Mouse (Mus musculus): ENCODE results near the gene Acad9. TPM values are rescaled to one million over a fixed set of nuclear protein-coding genes. Genes with fewer than 3 reads are reported as not detected.
A peak's percentile ranks its signal among the peaks of the same experiment; 100 is the strongest.

Gene Acad9
- 46.1 and 52.2 TPM in 2 replicates for polyA plus RNA-seq (2015; fragmentation: Nextera tagmentation; extraction: Ambion mirVana)

DNA sequence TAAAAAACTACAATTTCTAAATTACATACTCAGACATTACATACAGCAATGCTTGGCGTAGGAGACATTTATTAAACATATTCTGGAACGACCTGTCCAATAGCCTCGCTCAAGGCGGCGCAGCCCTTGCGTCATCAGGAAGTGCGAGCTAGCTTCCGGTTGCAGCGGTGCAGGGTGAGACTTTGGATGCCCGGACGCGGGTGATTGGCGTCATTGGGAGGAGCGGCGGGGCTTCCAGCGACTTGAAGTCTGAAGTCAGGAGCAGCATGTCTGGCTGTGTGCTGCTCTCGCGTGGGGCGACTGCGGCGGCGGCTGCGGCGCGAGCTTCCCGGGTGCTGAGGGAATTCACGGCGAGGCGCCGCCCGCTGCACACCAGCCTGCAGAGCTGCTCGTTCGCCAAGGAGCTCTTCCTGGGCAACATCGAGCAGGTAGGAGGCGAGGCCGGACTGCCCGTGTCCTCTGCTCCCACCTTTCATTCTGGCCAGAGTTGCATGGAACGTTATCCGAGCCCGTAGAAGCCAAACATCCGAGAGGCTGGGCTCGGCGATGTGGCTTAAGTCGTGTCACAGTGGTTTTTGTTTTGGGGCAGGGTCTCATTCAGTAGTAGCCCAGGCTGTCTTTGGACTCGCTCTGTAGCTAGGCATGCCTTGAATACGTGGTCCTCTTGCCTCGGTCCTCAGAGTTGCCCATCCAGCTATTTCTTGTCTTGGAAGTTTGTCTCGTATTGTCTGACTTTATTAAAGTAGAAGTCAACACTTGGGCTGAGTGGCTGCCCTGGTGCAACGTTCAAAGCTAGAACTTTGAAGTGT lies at the start of gene Acad9:
TSS of gene Acad9 (plus strand) at position 137 of the 809 bp plus-strand sequence.
- peak; percentile 58; the same call in 1 of the 2 replicates for TF ChIP-seq EP300 (IDR thresholded peaks at IDR 0.05)
- TF ChIP-seq CTCF (IDR thresholded peaks at IDR 0.05): no peak
- peaks cover 2% of the 10 kb centered on the region; the same call in 1 of the 2 replicates for H3K4me1 ChIP-seq (ENCODE audit: insufficient read depth, low read depth, low read length)
- DNase-seq (ENCODE audit: low spot score): peak; percentile 97
- H3K36me3 ChIP-seq (ENCODE audit: insufficient read depth, low read length): no peaks in the 10 kb centered on the region
- ATAC-seq: peak; percentile 97
- WGBS: 1% methylated on average over 43 of the region's 49 CpGs
- H3K9ac ChIP-seq (replicated peaks; ENCODE audit: low read depth): peak within 1 kb of the TSS; percentile 82
- H3K27me3 ChIP-seq (replicated peaks; ENCODE audit: insufficient read depth, low read length): no peaks in the 10 kb centered on the region
- H3K4me2 ChIP-seq (replicated peaks; ENCODE audit: low read depth, low read length): peak within 1 kb of the TSS; percentile 79
- H3K9me3 ChIP-seq (ENCODE audit: low read length): no peaks in the 10 kb centered on the region
- peak within 1 kb of the TSS; percentile 76 for H3K27ac ChIP-seq (ENCODE audit: low read length)
- H3K4me3 ChIP-seq (ENCODE audit: low read depth, low read length): peak within 1 kb of the TSS; percentile 82

GRCm38 (mm10) chr3:36025732-36026131 lies 40.0 kb upstream of the Acad9 start:
- Histone ChIP-seq H3K4me3 (ENCODE audit: low read depth, low read length) (no peak overlapping the region), H3K4me1 (ENCODE audit: insufficient read depth, low read depth, low read length) (no peaks in the 10 kb centered on the region), H3K36me3 (ENCODE audit: insufficient read depth, low read length) (no peaks in the 10 kb centered on the region), H3K27ac (ENCODE audit: low read length) (no peak overlapping the region), H3K9me3 (ENCODE audit: low read length) (no peaks in the 10 kb centered on the region), H3K27me3 (replicated peaks; ENCODE audit: insufficient read depth, low read length) (no peaks in the 10 kb centered on the region), H3K9ac (replicated peaks; ENCODE audit: low read depth) (no peak overlapping the region), H3K4me2 (replicated peaks; ENCODE audit: low read depth, low read length) (no peak overlapping the region)
- TF ChIP-seq CTCF (IDR thresholded peaks at IDR 0.05) (no peak), EP300 (IDR thresholded peaks at IDR 0.05) (no peak)
- ATAC-seq (no peak), DNase-seq (ENCODE audit: low spot score) (no peak)
- WGBS: 76% methylated on average over 6 of the region's 6 CpGs

DNA sequence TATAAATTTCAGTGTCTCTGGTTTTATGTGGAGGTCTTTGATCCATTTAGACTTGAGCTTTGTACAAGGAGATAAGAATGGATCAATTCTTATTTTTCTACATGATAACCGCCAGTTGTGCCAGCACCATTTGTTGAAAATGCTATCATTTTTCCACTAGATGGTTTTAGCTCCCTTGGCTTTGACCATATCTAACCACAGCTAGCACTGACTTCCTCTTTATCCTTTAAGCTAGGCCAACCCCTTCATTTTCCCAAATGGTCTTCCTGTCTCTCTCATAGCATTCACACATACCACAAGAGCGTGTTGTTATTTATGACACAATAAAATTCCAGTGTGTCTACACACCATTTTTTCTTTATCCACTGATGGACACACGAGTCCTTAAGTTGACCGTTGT lies 35.8 kb upstream of the Acad9 start:
- Histone ChIP-seq H3K4me3 (ENCODE audit: low read depth, low read length) (no peak overlapping the region), H3K27ac (ENCODE audit: low read length) (no peak overlapping the region), H3K27me3 (replicated peaks; ENCODE audit: insufficient read depth, low read length) (no peaks in the 10 kb centered on the region), H3K9ac (replicated peaks; ENCODE audit: low read depth) (no peak overlapping the region), H3K4me1 (ENCODE audit: insufficient read depth, low read depth, low read length) (no peaks in the 10 kb centered on the region), H3K9me3 (ENCODE audit: low read length) (no peaks in the 10 kb centered on the region), H3K36me3 (ENCODE audit: insufficient read depth, low read length) (no peaks in the 10 kb centered on the region), H3K4me2 (replicated peaks; ENCODE audit: low read depth, low read length) (no peak overlapping the region)
- no peak for ATAC-seq
- WGBS: 81% methylated on average over 4 of the region's 4 CpGs
- TF ChIP-seq EP300 (IDR thresholded peaks at IDR 0.05) (no peak), CTCF (IDR thresholded peaks at IDR 0.05) (no peak)
- DNase-seq (ENCODE audit: low spot score): no peak

GRCm38 (mm10) chr3:36031740-36032510 lies 33.9 kb upstream of the Acad9 start:
- H3K36me3 ChIP-seq (ENCODE audit: insufficient read depth, low read length): no peaks in the 10 kb centered on the region
- H3K4me1 ChIP-seq (ENCODE audit: insufficient read depth, low read depth, low read length): no peaks in the 10 kb centered on the region
- H3K9me3 ChIP-seq (ENCODE audit: low read length): no peaks in the 10 kb centered on the region
- no peak for ATAC-seq
- no peak overlapping the region for H3K27ac ChIP-seq (ENCODE audit: low read length)
- DNase-seq (ENCODE audit: low spot score): peak; percentile 42
- no peak for TF ChIP-seq EP300 (IDR thresholded peaks at IDR 0.05)
- no peak for TF ChIP-seq CTCF (IDR thresholded peaks at IDR 0.05)
- H3K9ac ChIP-seq (replicated peaks; ENCODE audit: low read depth): no peak overlapping the region
- no peaks in the 10 kb centered on the region for H3K27me3 ChIP-seq (replicated peaks; ENCODE audit: insufficient read depth, low read length)
- H3K4me3 ChIP-seq (ENCODE audit: low read depth, low read length): no peak overlapping the region
- H3K4me2 ChIP-seq (replicated peaks; ENCODE audit: low read depth, low read length): no peak overlapping the region
- 35% methylated on average over 6 of the region's 6 CpGs for WGBS

GRCm38 (mm10) chr3:36044520-36044919 lies 21.3 kb upstream of the Acad9 start:
- TF ChIP-seq CTCF (IDR thresholded peaks at IDR 0.05) (no peak), EP300 (IDR thresholded peaks at IDR 0.05) (no peak)

GRCm38 (mm10) chr3:36045086-36045485 lies 20.7 kb upstream of the Acad9 start:
- no peak overlapping the region for H3K4me3 ChIP-seq (ENCODE audit: low read depth, low read length)
- 73% methylated on average over 4 of the region's 4 CpGs for WGBS
- TF ChIP-seq CTCF (IDR thresholded peaks at IDR 0.05) (no peak), EP300 (IDR thresholded peaks at IDR 0.05) (no peak)
- H3K9me3 ChIP-seq (ENCODE audit: low read length): no peaks in the 10 kb centered on the region
- H3K4me2 ChIP-seq (replicated peaks; ENCODE audit: low read depth, low read length): no peak overlapping the region
- H3K27me3 ChIP-seq (replicated peaks; ENCODE audit: insufficient read depth, low read length): no peaks in the 10 kb centered on the region
- H3K9ac ChIP-seq (replicated peaks; ENCODE audit: low read depth): no peak overlapping the region
- DNase-seq (ENCODE audit: low spot score) (no peak), ATAC-seq (no peak)
- no peak overlapping the region for H3K27ac ChIP-seq (ENCODE audit: low read length)
- no peaks in the 10 kb centered on the region for H3K4me1 ChIP-seq (ENCODE audit: insufficient read depth, low read depth, low read length)
- H3K36me3 ChIP-seq (ENCODE audit: insufficient read depth, low read length): no peaks in the 10 kb centered on the region

More at GRCm38 (mm10) chr3:36044520-36044919, 21.3 kb upstream of the Acad9 start:
- no peak overlapping the region for H3K9ac ChIP-seq (replicated peaks; ENCODE audit: low read depth)
- no peaks in the 10 kb centered on the region for H3K36me3 ChIP-seq (ENCODE audit: insufficient read depth, low read length)
- H3K9me3 ChIP-seq (ENCODE audit: low read length): no peaks in the 10 kb centered on the region
- H3K27ac ChIP-seq (ENCODE audit: low read length): no peak overlapping the region
- H3K4me2 ChIP-seq (replicated peaks; ENCODE audit: low read depth, low read length): no peak overlapping the region
- no peaks in the 10 kb centered on the region for H3K27me3 ChIP-seq (replicated peaks; ENCODE audit: insufficient read depth, low read length)
- no peaks in the 10 kb centered on the region for H3K4me1 ChIP-seq (ENCODE audit: insufficient read depth, low read depth, low read length)
- ATAC-seq (no peak), DNase-seq (ENCODE audit: low spot score) (peak; percentile 26)
- H3K4me3 ChIP-seq (ENCODE audit: low read depth, low read length): no peak overlapping the region

Data from lung, postnatal 0 days (tissue).